Mouse (Mus musculus) urinary bladder, adult 2 months (tissue): ENCODE results near the gene Cd59a. TPM values are rescaled to one million over a fixed set of nuclear protein-coding genes. Genes with fewer than 3 reads are reported as not detected.

Experiments used
- DNase-seq: peaks from one replicate; pipeline ENCODE4 v3.0.0; 2022; ENCODE audit warnings: low spot score
- polyA plus RNA-seq: library from polyadenylated mRNA; depleted of rRNA; stranded (reverse); fragments of >200 nt; gene quantifications from 2 replicates; pipeline ENCODE4 v1.2.3, GENCODE M21; 2012; rRNA removed

Cd59a gene
- polyA plus RNA-seq, 1 experiment: 131 TPM

DNA sequence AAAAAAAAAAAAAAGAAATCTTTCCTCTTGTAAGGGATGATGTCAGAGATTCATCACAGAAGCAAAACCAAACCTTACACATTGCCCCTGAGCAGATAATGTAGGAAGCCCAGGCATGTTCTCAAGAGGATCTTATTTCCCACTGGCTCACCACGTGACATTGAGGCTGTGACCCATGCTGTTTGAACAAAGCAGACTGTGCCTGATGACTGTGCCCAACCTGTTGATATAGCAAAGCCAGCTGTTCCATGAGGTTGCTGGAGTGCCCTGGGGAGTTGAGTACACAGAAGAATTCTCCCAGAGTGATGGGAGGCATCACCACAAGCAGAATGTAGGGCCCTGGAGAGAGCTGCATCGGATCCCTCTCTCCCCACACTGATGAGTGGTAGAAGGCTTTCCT, 40.3 kb downstream of the Cd59a start:
- DNase-seq: no peak

DNA sequence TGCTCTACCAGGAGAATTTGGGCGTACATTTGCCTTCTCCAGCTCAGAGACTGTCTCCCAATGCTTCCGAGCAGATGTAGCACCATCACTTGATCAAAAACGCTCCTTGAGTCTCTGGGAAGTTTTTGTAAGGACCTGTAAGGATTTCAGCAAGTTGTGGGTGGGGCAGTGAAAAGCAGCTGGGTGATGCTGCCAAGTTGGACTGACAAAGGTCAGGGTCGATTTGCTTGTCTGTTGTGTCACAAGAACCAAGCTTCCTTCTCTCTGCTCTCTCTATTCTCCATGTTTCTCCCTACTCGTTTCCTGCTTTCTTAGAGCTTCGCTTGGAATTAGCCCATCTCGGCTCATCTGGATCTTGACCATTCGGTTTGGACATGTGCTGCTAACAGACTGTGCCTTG, 46.5 kb downstream of the Cd59a start:
- no peak for DNase-seq

DNA sequence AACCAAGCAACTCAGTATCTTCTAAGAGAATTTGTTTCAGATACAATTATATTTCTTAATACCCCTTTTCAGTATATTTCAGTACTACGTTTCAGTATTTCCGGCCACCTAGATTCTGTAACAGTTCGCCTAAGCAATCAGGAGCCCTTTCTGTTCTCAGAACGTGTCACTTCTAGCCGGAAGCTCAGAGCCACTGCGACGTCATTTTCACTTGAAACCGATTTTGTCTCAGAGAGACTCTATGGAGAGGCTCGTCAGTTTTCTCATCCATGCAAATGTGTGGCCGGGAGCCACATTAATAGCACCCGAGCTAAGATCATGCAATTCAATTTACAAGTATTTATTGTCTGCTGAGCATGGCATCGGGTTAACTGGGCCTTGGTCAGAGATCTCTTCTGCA, 48.4 kb downstream of the Cd59a start:
- no peak for DNase-seq

DNA sequence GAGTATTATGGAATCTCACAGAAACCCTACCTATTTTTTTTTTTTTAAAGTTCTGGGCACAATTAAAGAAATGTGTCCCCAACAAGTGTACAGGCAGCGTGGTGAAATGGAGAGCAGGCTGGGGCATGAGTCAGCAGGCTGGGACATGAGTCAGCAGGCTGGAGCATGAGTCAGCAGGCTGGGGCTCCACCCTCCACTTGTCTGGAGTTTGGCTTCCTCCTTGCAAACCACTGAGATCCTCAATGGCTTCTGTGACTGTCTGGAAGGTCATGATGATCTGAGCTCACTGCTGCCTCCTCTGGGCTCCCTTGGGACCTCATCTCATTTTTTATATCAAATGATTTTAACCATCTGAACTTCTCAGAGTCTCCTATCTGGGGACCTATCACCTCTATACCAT, 50.4 kb downstream of the Cd59a start:
- DNase-seq: no peak

DNA sequence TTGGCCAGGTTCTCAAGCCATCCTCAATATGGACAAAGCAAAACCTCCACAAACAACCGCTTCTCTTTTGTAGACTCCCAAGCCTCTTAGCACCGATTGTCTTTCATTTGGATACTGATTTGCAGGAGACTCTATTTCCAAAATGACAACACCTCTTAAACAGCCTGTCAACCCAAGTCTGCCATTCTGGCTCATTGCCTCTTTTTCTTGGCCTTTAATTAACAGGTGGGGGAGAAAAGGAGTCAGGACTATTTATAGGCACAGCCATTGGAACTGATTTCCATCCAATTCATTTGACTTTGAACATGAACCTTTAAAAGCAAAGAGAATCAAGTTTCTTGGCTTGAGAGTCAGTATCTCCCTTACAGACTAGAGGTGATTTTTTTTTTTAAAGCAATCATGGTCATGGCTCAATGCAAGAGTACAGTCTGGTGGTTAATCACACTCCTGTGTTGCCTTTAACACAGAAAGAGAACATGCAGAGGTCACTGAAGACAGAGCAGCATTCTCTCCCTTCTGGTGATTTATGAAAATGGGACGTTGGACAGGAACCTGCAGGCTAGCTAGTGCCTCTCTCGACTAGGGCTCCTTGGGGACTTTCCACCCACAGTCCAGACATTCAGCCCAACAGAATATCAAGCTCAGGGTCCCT, 52.4 kb downstream of the Cd59a start:
- no peak for DNase-seq

DNA sequence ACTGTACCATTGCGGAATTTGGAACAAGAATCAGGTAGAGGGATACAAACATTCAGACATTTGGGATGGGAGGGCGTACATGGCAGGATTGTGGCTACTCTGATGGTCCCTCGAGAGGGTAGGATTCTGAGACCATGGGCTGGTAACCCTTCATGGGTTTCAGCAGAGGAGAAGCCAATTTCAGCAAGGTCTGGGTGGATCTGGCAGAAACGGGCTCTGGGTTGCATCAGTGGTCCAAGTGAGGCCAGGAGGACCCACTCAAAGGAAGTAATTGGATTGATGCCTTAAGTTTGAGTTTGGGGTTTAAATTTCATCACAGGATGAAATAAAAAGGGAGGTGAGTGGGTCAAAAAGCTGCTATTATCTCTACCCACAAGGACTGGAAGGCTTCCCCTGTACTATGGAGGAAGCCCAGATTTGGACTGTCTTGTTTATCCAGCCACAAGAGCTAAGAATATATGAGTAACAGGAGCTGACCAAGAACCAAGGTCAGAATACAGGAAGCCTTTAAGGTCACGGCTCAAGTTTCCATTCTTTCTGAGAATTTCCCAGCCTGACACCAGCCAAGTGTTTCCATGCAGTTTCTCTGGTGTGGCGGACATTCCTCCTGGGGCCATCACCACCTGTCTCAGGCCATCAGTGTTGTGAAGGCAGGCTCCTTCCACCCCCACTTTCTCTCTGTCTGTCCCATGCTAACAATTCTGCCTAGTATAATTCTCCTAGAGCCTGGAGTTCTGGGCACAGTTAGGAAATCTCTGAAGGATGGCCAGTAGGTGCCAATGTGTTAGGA, 55.2 kb downstream of the Cd59a start:
- no peak for DNase-seq

DNA sequence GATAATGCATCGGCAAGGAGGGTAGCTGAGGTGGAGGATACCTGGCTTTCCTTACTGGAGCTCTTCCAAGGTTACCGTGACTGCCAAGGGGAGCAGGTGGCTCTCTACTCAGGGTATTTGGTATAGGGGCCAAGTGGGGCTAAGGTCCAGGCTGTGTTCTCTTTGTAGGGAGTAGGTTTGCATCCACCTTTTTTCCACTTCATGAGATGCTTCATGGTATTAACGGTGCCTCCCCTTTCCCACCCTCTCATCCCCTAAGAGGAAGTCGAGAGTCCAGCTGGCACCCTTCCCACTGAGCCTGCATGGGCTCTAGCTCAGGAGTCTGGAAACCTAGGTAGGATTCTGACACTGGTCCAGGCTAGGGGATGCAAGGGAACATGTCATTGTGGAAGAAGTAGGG, 57.7 kb downstream of the Cd59a start:
- no peak for DNase-seq

DNA sequence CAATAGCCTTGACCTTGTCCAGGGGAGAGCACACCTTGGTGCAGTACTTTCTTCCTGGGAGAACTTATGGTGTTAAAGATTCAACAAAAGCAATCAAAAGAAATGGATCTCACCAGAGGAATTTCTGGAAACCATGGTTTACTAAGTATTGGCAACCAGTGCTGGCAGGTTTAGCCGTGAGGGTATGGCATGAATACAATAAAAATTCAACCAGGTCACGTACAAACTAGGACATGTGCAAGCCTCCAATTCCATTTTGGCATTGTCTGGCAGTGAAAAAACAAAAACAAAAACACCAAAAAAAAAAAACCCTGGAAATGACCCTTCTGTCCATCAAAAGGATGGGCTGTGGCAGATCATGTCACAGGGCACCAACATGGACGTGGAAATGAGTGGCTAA, 58.3 kb downstream of the Cd59a start:
- no peak for DNase-seq

DNA sequence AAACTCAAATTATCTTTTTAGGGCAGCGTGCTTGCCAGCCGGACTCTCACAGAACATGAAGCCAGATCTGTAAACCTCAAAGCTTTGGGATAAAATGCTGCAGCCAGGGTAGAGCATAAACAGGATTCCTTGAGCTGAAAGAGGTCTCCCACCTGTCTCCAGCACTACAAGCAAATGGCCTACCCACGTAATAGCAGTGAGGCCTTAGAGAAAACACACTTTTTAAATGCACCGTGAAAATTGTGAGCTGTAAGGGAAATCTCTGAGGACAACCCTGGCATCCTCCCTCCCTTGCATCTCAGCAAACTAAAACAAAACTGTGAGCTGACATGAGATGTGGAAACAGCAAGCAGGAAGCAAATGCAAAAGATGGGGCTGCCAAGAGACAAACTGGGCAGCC, 62.2 kb downstream of the Cd59a start:
- no peak for DNase-seq

DNA sequence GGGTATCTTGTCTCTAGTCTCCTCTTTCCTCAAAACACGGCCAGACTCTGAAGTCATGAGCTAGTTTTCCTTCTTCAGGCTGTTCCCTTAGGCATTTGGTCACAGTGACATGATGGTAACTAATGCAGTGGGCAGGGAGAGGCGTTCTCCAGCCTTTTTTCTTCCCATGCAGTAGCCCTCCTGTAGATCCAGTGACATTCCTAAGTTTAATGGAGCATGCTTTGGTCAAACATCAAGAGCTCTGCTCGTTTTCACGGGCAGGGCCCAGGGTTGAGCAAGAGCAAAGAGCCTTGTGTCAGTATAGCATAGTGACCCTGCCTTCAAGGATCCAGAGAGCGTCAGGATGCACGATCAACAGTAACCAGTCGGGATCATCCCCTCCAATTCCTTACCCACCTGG, 67.8 kb downstream of the Cd59a start:
- no peak for DNase-seq

DNA sequence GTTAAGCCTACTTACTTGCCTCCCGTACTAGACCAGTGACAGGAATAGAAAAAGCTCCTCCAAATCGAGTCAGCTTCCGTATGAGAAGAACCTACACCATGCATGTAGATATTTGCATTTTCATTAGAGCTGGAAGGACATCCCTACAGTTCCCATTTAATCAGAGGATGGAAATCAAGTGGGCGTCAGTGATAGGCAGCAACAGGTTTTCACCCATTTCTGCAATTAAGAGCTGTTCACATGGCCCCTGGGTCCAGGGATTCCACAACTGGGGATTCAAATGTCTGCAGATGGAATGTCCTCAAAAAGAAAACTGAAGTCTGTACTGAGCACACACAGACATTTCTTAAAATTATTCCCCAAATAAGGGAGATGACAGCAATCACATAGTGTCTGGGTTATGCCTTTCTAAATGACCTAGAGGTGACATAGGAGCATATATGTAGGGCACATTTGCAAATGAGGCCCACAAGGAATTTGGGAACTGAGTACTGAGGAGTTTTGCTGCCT, 68.4 kb downstream of the Cd59a start:
- no peak for DNase-seq

Other genes starting within 250 kb of the Cd59a start
- 36.3 and 37.0 TPM in 2 replicates for gene Lmo2, start 137.8 kb upstream of the Cd59a start, polyA plus RNA-seq
- gene Fbxo3, start 68.1 kb upstream of the Cd59a start, polyA plus RNA-seq: 51.2 and 54.3 TPM in 2 replicates
- gene 4931422A03Rik, start 67.4 kb upstream of the Cd59a start, polyA plus RNA-seq: 0.41 TPM in 1 of 2 replicates, not detected in the other
- gene Gm10912, start 30.0 kb upstream of the Cd59a start, polyA plus RNA-seq: 0.12 and 0.25 TPM in 2 replicates
- not detected in 2 replicates for gene Gm10799, start 27.3 kb upstream of the Cd59a start, polyA plus RNA-seq
- 17.4 and 18.2 TPM in 2 replicates for gene Cd59b, start 26.0 kb upstream of the Cd59a start, polyA plus RNA-seq
- gene A930018P22Rik, start 27.0 kb downstream of the Cd59a start, polyA plus RNA-seq: 0.09 and 0.12 TPM in 2 replicates